Mouse (Mus musculus) kidney, adult 2 months (tissue): ENCODE results near the gene Pitx3.

ENCODE experiments used
- CTCF ChIP-seq: fragments of 200-500 bp; conservative IDR thresholded peaks from 2 replicates; pipeline ENCODE4 v1.5.1; 2011; ENCODE audit warnings: low read depth, mild to moderate bottlenecking, control low read depth, low read length, moderate library complexity, mixed read lengths; ENCODE audit not compliant: insufficient read depth, insufficient read length
- POLR2A ChIP-seq: fragments of 200-500 bp; IDR thresholded peaks from one replicate; pipeline ENCODE4 v1.6.1; 2011; ENCODE audit warnings: low read depth, low read length, control low read depth

DNA sequence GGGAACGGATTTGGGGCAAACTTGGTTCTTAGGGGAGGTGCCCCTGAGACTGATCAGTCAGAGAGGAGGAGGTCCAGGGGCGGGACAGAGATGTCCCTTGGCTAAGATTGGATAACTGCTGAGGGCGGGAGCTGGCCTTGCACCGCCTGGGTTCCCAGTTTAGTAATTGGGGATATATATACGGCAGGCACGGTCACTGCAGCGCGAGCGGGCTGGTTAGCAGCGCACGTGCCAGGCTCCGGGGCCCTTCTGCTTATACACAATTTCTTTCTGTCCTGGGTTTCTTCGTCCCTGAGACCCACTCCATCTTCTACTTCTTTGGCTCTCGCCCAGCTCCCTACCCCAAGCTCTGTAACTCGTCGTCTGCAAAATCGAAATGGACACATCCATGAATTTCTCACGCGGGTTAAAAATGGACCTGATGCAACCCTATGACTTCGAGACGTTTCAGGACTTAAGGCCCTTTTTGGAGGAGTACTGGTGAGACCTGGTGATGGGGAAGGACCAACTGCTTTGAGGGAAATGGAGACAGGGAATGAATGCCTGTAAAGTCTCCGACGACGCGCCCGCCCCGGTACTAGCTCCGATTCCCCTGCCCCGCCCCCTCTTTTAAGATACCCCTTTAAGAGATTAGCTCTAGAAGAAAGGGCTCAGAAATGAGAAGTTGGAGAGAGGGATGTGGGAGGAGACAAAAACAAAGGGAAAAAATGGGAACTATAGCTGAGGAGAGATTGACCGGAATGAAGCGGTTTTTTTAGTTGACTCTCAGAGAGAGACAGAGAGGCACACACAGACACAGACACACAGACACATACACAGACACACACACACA lies 16.2 kb downstream of the Pitx3 start, which contains the start of gene Elovl3:
- TF ChIP-seq POLR2A: no peak
- TF ChIP-seq CTCF: no peak
